Mouse (Mus musculus): ENCODE data around the gene Gm17622. TPM values are rescaled to one million over a fixed set of nuclear protein-coding genes. Genes with fewer than 3 reads are reported as not detected.

Gene Gm17622
- total and polyA plus RNA-seq, 2 experiments from 2014 or later, result not detected

DNA sequence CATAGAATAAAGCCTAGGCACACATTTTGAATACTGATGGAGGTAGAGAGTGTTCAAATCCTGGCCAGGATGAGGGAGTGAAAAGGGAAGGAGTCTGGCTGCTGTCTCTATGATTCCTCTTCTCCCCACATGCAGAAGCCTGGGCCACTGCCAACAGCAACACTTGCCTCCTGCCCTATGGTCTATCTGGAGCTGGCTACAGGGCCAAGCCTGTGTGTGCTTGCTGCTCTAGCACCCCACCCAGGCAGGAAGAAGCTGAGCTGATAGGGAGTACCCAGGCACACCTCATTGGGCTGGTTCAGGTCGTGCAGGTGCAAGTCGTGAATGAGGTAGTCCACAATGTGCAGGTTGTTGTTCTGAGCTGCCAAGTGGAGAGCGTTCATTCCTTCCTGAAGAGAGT is 36.2 kb upstream of the Gm17622 start:
- WGBS, result 47% methylated on average over 3 of the region's 3 CpGs
- Histone ChIP-seq H3K27ac (ENCODE audit: low read depth) (no peak overlapping the region), H3K4me2 (ENCODE audit: low read depth, low read length) (no peak overlapping the region), H3K36me3 (replicated peaks; ENCODE audit: control insufficient read depth, insufficient read depth, low read length) (no peaks in the 10 kb centered on the region), H3K4me1 (ENCODE audit: control insufficient read depth, insufficient read depth) (no peaks in the 10 kb centered on the region), H3K4me3 (ENCODE audit: low read depth, low read length) (no peak overlapping the region), H3K27me3 (ENCODE audit: control insufficient read depth, insufficient read depth, low read length) (no peaks in the 10 kb centered on the region), H3K9ac (replicated peaks; ENCODE audit: low read depth, low read length) (no peak overlapping the region), H3K9me3 (replicated peaks; ENCODE audit: control insufficient read depth, low read length) (no peaks in the 10 kb centered on the region)
- DNase-seq (ENCODE audit: low spot score) (peak; percentile 15), ATAC-seq (ENCODE audit: insufficient read depth, low read depth) (no peak)
- no peak for TF ChIP-seq CTCF (IDR thresholded peaks at IDR 0.05; ENCODE audit: low read depth)
- TF ChIP-seq EP300 (IDR thresholded peaks at IDR 0.05; ENCODE audit: low read depth), result no peak

DNA sequence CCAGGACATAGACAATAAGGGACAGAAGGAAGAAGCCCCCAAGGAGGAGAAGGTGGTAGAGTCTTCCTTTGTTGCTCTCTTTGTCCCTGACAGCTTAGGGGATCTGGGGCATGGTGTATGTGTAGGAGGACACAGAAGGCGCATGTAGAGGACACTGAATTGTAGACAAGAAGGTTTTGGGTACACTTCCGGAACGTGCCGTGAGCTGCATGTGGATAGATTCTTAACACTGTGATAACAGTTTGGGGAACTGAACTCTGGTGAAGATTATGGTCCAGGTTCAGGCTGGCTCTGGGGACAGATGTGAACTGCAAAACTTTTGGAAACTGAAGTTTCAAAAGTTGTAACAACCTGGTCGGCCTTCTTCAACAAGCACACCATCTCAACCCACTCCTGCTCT is 33.0 kb upstream of the Gm17622 start:
- no peaks in the 10 kb centered on the region for H3K36me3 ChIP-seq (replicated peaks; ENCODE audit: control insufficient read depth, insufficient read depth, low read length)
- H3K27me3 ChIP-seq (ENCODE audit: control insufficient read depth, insufficient read depth, low read length), result no peaks in the 10 kb centered on the region
- H3K4me1 ChIP-seq (ENCODE audit: control insufficient read depth, insufficient read depth), result no peaks in the 10 kb centered on the region
- no peaks in the 10 kb centered on the region for H3K9me3 ChIP-seq (replicated peaks; ENCODE audit: control insufficient read depth, low read length)
- H3K4me2 ChIP-seq (ENCODE audit: low read depth, low read length), result no peak overlapping the region
- no peak overlapping the region for H3K9ac ChIP-seq (replicated peaks; ENCODE audit: low read depth, low read length)
- DNase-seq (ENCODE audit: low spot score), result no peak
- no peak overlapping the region for H3K27ac ChIP-seq (ENCODE audit: low read depth)
- 77% methylated on average over 5 of the region's 5 CpGs for WGBS
- no peak overlapping the region for H3K4me3 ChIP-seq (ENCODE audit: low read depth, low read length)
- no peak for TF ChIP-seq CTCF (IDR thresholded peaks at IDR 0.05; ENCODE audit: low read depth)
- TF ChIP-seq EP300 (IDR thresholded peaks at IDR 0.05; ENCODE audit: low read depth), result no peak
- ATAC-seq (ENCODE audit: insufficient read depth, low read depth), result no peak

DNA sequence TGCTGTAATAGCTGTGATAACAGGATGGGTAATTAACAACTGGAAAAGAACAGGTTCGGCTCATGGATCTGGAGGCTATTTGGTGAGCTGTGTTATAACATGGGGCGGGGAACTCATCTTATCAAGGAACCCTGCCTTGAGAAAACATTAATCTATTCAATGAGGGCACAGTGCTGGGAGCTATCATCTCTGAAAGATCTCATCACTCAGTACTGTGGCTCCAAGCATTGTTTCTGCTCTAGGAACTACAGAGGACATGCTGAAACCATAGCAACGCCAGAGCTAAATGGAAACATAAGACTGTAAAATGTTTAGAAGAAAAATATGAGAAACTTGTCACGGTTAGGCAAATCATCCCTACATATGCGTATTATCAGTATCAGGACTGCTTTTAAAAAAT is 32.5 kb upstream of the Gm17622 start:
- H3K4me3 ChIP-seq (ENCODE audit: low read depth, low read length), result no peak overlapping the region
- H3K9me3 ChIP-seq (replicated peaks; ENCODE audit: control insufficient read depth, low read length), result no peaks in the 10 kb centered on the region
- DNase-seq (ENCODE audit: low spot score) (no peak), ATAC-seq (ENCODE audit: insufficient read depth, low read depth) (no peak)
- 58% methylated on average over 5 of the region's 5 CpGs for WGBS
- no peaks in the 10 kb centered on the region for H3K4me1 ChIP-seq (ENCODE audit: control insufficient read depth, insufficient read depth)
- H3K9ac ChIP-seq (replicated peaks; ENCODE audit: low read depth, low read length), result no peak overlapping the region
- H3K27me3 ChIP-seq (ENCODE audit: control insufficient read depth, insufficient read depth, low read length), result no peaks in the 10 kb centered on the region
- TF ChIP-seq EP300 (IDR thresholded peaks at IDR 0.05; ENCODE audit: low read depth), result no peak
- no peak for TF ChIP-seq CTCF (IDR thresholded peaks at IDR 0.05; ENCODE audit: low read depth)
- no peaks in the 10 kb centered on the region for H3K36me3 ChIP-seq (replicated peaks; ENCODE audit: control insufficient read depth, insufficient read depth, low read length)
- H3K27ac ChIP-seq (ENCODE audit: low read depth), result no peak overlapping the region
- no peak overlapping the region for H3K4me2 ChIP-seq (ENCODE audit: low read depth, low read length)

DNA sequence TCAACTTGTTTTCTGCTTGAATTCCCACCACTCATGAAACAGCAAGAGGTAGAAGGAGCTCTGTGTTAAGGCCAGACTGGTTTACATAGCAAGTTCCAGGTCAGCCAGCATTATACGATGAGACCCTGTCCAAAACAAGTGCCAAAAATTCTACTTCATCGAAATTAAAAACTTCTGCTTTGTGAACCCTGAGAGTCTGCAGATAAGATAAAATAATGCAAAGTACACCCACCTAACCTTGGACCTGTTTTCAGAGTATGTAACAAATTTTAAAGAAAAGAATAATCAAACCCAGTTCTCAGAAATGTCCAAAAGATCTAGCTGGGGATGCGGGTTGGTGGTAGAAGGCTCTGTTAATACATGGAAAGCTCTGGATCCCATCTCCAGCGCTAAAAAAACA is 31.9 kb upstream of the Gm17622 start:
- ATAC-seq (ENCODE audit: insufficient read depth, low read depth) (no peak), DNase-seq (ENCODE audit: low spot score) (no peak)
- 73% methylated on average over 4 of the region's 4 CpGs for WGBS
- Histone ChIP-seq H3K4me1 (ENCODE audit: control insufficient read depth, insufficient read depth) (no peaks in the 10 kb centered on the region), H3K4me2 (ENCODE audit: low read depth, low read length) (no peak overlapping the region), H3K27me3 (ENCODE audit: control insufficient read depth, insufficient read depth, low read length) (no peaks in the 10 kb centered on the region), H3K27ac (ENCODE audit: low read depth) (no peak overlapping the region), H3K9ac (replicated peaks; ENCODE audit: low read depth, low read length) (no peak overlapping the region), H3K4me3 (ENCODE audit: low read depth, low read length) (no peak overlapping the region), H3K36me3 (replicated peaks; ENCODE audit: control insufficient read depth, insufficient read depth, low read length) (no peaks in the 10 kb centered on the region), H3K9me3 (replicated peaks; ENCODE audit: control insufficient read depth, low read length) (no peaks in the 10 kb centered on the region)
- TF ChIP-seq EP300 (IDR thresholded peaks at IDR 0.05; ENCODE audit: low read depth) (no peak), CTCF (IDR thresholded peaks at IDR 0.05; ENCODE audit: low read depth) (no peak)

DNA sequence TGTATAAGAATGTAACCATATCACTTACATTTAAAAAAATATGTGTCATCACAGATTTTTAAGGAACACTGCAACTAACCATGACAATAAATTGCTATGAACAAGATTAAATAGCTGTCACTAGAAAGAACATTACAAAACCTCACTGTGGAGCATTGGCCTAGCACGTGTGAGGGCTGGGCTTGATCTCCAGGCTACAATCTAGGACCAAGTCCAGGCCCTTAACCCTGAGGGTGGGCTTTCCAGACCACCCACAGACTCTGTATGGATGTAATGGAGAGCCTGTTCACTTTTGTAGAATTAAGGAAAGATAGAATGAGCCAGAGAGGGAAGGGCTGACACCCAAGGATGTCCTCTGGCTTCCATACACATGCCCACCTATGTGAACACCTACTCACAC is 27.9 kb upstream of the Gm17622 start:
- no peak for ATAC-seq (ENCODE audit: insufficient read depth, low read depth)
- Histone ChIP-seq H3K27me3 (ENCODE audit: control insufficient read depth, insufficient read depth, low read length) (no peaks in the 10 kb centered on the region), H3K4me3 (ENCODE audit: low read depth, low read length) (no peak overlapping the region), H3K4me1 (ENCODE audit: control insufficient read depth, insufficient read depth) (no peaks in the 10 kb centered on the region), H3K9me3 (replicated peaks; ENCODE audit: control insufficient read depth, low read length) (no peaks in the 10 kb centered on the region), H3K36me3 (replicated peaks; ENCODE audit: control insufficient read depth, insufficient read depth, low read length) (no peaks in the 10 kb centered on the region), H3K4me2 (ENCODE audit: low read depth, low read length) (no peak overlapping the region), H3K9ac (replicated peaks; ENCODE audit: low read depth, low read length) (no peak overlapping the region), H3K27ac (ENCODE audit: low read depth) (no peak overlapping the region)
- DNase-seq (ENCODE audit: low spot score), result no peak
- 74% methylated on average over 1 of the region's 1 CpGs for WGBS
- TF ChIP-seq CTCF (IDR thresholded peaks at IDR 0.05; ENCODE audit: low read depth) (no peak), EP300 (IDR thresholded peaks at IDR 0.05; ENCODE audit: low read depth) (no peak)

DNA sequence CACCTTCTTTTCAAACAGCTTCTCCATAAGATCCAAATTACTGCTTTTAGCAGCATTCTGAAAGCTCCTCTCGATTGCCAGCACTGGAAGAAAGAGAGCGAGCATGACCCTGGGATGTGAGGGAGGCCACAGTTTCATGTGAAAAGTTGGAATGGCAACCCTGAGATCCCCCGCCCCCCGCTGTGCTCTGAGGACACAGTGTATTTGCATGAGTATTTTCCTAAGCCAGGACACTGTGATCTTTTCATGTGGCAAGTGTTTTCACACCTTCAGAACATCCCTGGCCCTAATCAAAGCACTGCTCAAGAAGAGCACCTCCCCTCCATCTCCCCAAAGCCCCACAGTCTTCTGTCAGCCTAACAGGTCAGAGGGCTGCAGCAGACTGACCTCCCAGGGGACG is 25.2 kb upstream of the Gm17622 start:
- 56% methylated on average over 5 of the region's 5 CpGs for WGBS
- H3K36me3 ChIP-seq (replicated peaks; ENCODE audit: control insufficient read depth, insufficient read depth, low read length), result no peaks in the 10 kb centered on the region
- TF ChIP-seq CTCF (IDR thresholded peaks at IDR 0.05; ENCODE audit: low read depth), result no peak
- TF ChIP-seq EP300 (IDR thresholded peaks at IDR 0.05; ENCODE audit: low read depth), result no peak
- H3K4me1 ChIP-seq (ENCODE audit: control insufficient read depth, insufficient read depth), result no peaks in the 10 kb centered on the region
- H3K27ac ChIP-seq (ENCODE audit: low read depth), result no peak overlapping the region
- H3K4me3 ChIP-seq (ENCODE audit: low read depth, low read length), result no peak overlapping the region
- DNase-seq (ENCODE audit: low spot score) (no peak), ATAC-seq (ENCODE audit: insufficient read depth, low read depth) (no peak)
- no peaks in the 10 kb centered on the region for H3K27me3 ChIP-seq (ENCODE audit: control insufficient read depth, insufficient read depth, low read length)
- H3K9me3 ChIP-seq (replicated peaks; ENCODE audit: control insufficient read depth, low read length), result no peaks in the 10 kb centered on the region
- no peak overlapping the region for H3K4me2 ChIP-seq (ENCODE audit: low read depth, low read length)
- no peak overlapping the region for H3K9ac ChIP-seq (replicated peaks; ENCODE audit: low read depth, low read length)

Data from heart, postnatal 0 days (tissue).